Mouse (Mus musculus) forebrain, embryonic 12.5 days (tissue): ENCODE measurements around the gene Nos2. TPM values are rescaled to one million over a fixed set of nuclear protein-coding genes. Genes with fewer than 3 reads are reported as not detected.
"Not testable (repeated sequence)": the region's sequence is repeated elsewhere in the genome, so short reads cannot be mapped to it uniquely, and the experiment has no call there.

Experiments used
- ATAC-seq: fragments of 200-750 bp; cut with Nextera tagmentation; 2 replicates; pipeline ENCODE4 v1.8.0; 2017; ENCODE audit warnings: moderate TSS enrichment; ENCODE audit not compliant: low FRiP score
- H3K27ac ChIP-seq: fragments of 300-500 bp; sonication (generic); 2 replicates; pipeline ENCODE4 v1.5.1; 2016; ENCODE audit warnings: mild to moderate bottlenecking
- H3K27me3 ChIP-seq: fragments of 300-500 bp; sonication (generic); 2 replicates; pipeline ENCODE4 v1.6.1; 2016; ENCODE audit warnings: mild to moderate bottlenecking
- H3K36me3 ChIP-seq: fragments of 300-500 bp; sonication (generic); replicated peaks from 2 replicates; pipeline ENCODE4 v1.6.1; 2016; ENCODE audit warnings: mild to moderate bottlenecking
- H3K4me1 ChIP-seq: fragments of 300-500 bp; sonication (generic); 2 replicates; pipeline ENCODE4 v1.6.1; 2016
- H3K4me2 ChIP-seq: fragments of 300-500 bp; sonication (generic); 2 replicates; pipeline ENCODE4 v1.6.1; 2016; ENCODE audit warnings: mild to moderate bottlenecking, moderate library complexity
- H3K4me3 ChIP-seq: fragments of 300-500 bp; sonication (generic); replicated peaks from 2 replicates; pipeline ENCODE4 v1.5.1; 2016; ENCODE audit warnings: mild to moderate bottlenecking
- H3K9ac ChIP-seq: fragments of 300-500 bp; sonication (generic); 2 replicates; pipeline ENCODE4 v1.6.1; 2016; ENCODE audit warnings: mild to moderate bottlenecking
- H3K9me3 ChIP-seq: fragments of 300-500 bp; sonication (generic); 2 replicates; pipeline ENCODE4 v1.6.1; 2016
- WGBS: fragments of 180-500 bp; shearing (Covaris S2); methylation state at CpG from one replicate; pipeline ENCODE4 v1.1.7; 2016; 5-methylcytosine and 5-hydroxymethylcytosine counted together
- polyA plus RNA-seq: library from polyadenylated mRNA; unstranded; fragments of >200 nt; fragmentation: Nextera tagmentation; extraction: Ambion mirVana; gene quantifications from 2 replicates; pipeline ENCODE4 v1.2.1, GENCODE M21; 2016

Gene Nos2
- polyA plus RNA-seq, 1 experiment from 2014 or later, result 0.65 TPM

- ATAC-seq, result no peak
- no peak overlapping the region for H3K4me3 ChIP-seq
- no peaks in the 10 kb centered on the region for H3K4me1 ChIP-seq
- H3K36me3 ChIP-seq, result no peaks in the 10 kb centered on the region
- 88% methylated on average over 12 of the region's 12 CpGs for WGBS
- H3K4me2 ChIP-seq, result no peak overlapping the region
- H3K27me3 ChIP-seq, result no peaks in the 10 kb centered on the region
- H3K9ac ChIP-seq, result no peak overlapping the region
- no peaks in the 10 kb centered on the region for H3K9me3 ChIP-seq
- no peak overlapping the region for H3K27ac ChIP-seq
These were observed 62.1 kb downstream of the Nos2 start for GRCm38 (mm10) chr11:78982513-78983291.

- Histone ChIP-seq H3K4me3 (no peak overlapping the region), H3K9ac (no peak overlapping the region), H3K4me2 (no peak overlapping the region), H3K9me3 (no peaks in the 10 kb centered on the region), H3K27ac (no peak overlapping the region), H3K27me3 (no peaks in the 10 kb centered on the region), H3K36me3 (no peaks in the 10 kb centered on the region), H3K4me1 (no peaks in the 10 kb centered on the region)
- WGBS, result 81% methylated on average over 7 of the region's 7 CpGs
- no peak for ATAC-seq
These were observed 63.0 kb downstream of the Nos2 start for GRCm38 (mm10) chr11:78983539-78983938.

- Histone ChIP-seq H3K4me3 (no peak within 1 kb of the TSS), H3K27me3 (no peaks in the 10 kb centered on the region), H3K36me3 (no peaks in the 10 kb centered on the region), H3K9me3 (no peaks in the 10 kb centered on the region), H3K4me1 (no peaks in the 10 kb centered on the region), H3K9ac (no peak within 1 kb of the TSS), H3K4me2 (no peak within 1 kb of the TSS), H3K27ac (no peak within 1 kb of the TSS)
- 84% methylated on average over 10 of the region's 10 CpGs for WGBS
- ATAC-seq, result no peak
These were observed 64.0 kb downstream of the Nos2 start, which contains the start of gene Lgals9 for GRCm38 (mm10) chr11:78984483-78985177. Lgals9 (minus strand) TSS chr11:78984946.

- Histone ChIP-seq H3K36me3 (no peaks in the 10 kb centered on the region), H3K9ac (no peak overlapping the region), H3K4me3 (no peak overlapping the region), H3K4me2 (no peak overlapping the region), H3K27me3 (no peaks in the 10 kb centered on the region), H3K4me1 (no peaks in the 10 kb centered on the region), H3K9me3 (no peaks in the 10 kb centered on the region), H3K27ac (no peak overlapping the region)
- no peak for ATAC-seq
These were observed 64.9 kb downstream of the Nos2 start for GRCm38 (mm10) chr11:78985505-78985904.

GRCm38 (mm10) chr11:78986311-78987002, 65.9 kb downstream of the Nos2 start:
- H3K4me2 ChIP-seq, result no peak overlapping the region
- H3K27ac ChIP-seq, result no peak overlapping the region
- no peak for ATAC-seq
- no peaks in the 10 kb centered on the region for H3K27me3 ChIP-seq
- no peak overlapping the region for H3K9ac ChIP-seq
- H3K4me3 ChIP-seq, result no peak overlapping the region
- H3K9me3 ChIP-seq, result no peaks in the 10 kb centered on the region
- no peaks in the 10 kb centered on the region for H3K4me1 ChIP-seq
- no peaks in the 10 kb centered on the region for H3K36me3 ChIP-seq
- 91% methylated on average over 10 of the region's 10 CpGs for WGBS

GRCm38 (mm10) chr11:78989206-78989605, 68.6 kb downstream of the Nos2 start:
- H3K36me3 ChIP-seq, H3K9ac ChIP-seq, H3K27ac ChIP-seq, ATAC-seq, H3K27me3 ChIP-seq, H3K4me3 ChIP-seq, H3K4me2 ChIP-seq, H3K4me1 ChIP-seq, H3K9me3 ChIP-seq: not testable (repeated sequence)
- WGBS, result 95% methylated on average over 11 of the region's 11 CpGs

GRCm38 (mm10) chr11:78990096-78990495, 69.5 kb downstream of the Nos2 start:
- Histone ChIP-seq H3K36me3 (no peaks in the 10 kb centered on the region), H3K27me3 (no peaks in the 10 kb centered on the region), H3K9ac (no peak overlapping the region), H3K4me2 (no peak overlapping the region), H3K4me3 (no peak overlapping the region), H3K9me3 (no peaks in the 10 kb centered on the region), H3K4me1 (no peaks in the 10 kb centered on the region), H3K27ac (no peak overlapping the region)
- no peak for ATAC-seq
- 96% methylated on average over 9 of the region's 9 CpGs for WGBS

- H3K9ac ChIP-seq, ATAC-seq, H3K27me3 ChIP-seq, H3K27ac ChIP-seq, H3K4me2 ChIP-seq, H3K4me1 ChIP-seq, H3K4me3 ChIP-seq, H3K36me3 ChIP-seq, H3K9me3 ChIP-seq: not testable (repeated sequence)
- WGBS, result 74% methylated on average over 5 of the region's 5 CpGs
These were observed 70.4 kb downstream of the Nos2 start for GRCm38 (mm10) chr11:78990875-78991543.

- WGBS, result 28% methylated on average over 6 of the region's 6 CpGs
- H3K9ac ChIP-seq, result no peak overlapping the region
- H3K27ac ChIP-seq, result no peak overlapping the region
- H3K4me1 ChIP-seq, result no peaks in the 10 kb centered on the region; the same call in 1 of the 2 replicates
- no peak overlapping the region for H3K4me2 ChIP-seq
- H3K27me3 ChIP-seq, result no peaks in the 10 kb centered on the region
- H3K4me3 ChIP-seq, result no peak overlapping the region
- no peaks in the 10 kb centered on the region for H3K36me3 ChIP-seq
- ATAC-seq, result no peak
- no peaks in the 10 kb centered on the region for H3K9me3 ChIP-seq
These were observed 78.5 kb downstream of the Nos2 start for GRCm38 (mm10) chr11:78999118-78999517.

GRCm38 (mm10) chr11:79001871-79002270, 81.3 kb downstream of the Nos2 start:
- H3K36me3 ChIP-seq, result no peaks in the 10 kb centered on the region
- WGBS, result 84% methylated on average over 4 of the region's 4 CpGs
- H3K4me1 ChIP-seq, result no peaks in the 10 kb centered on the region; the same call in 1 of the 2 replicates
- H3K9me3 ChIP-seq, result no peaks in the 10 kb centered on the region
- no peak overlapping the region for H3K27ac ChIP-seq
- H3K4me2 ChIP-seq, result no peak overlapping the region
- H3K4me3 ChIP-seq, result no peak overlapping the region
- no peaks in the 10 kb centered on the region for H3K27me3 ChIP-seq
- ATAC-seq, result no peak
- H3K9ac ChIP-seq, result no peak overlapping the region

GRCm38 (mm10) chr11:79002551-79002951, 82.0 kb downstream of the Nos2 start:
- H3K9me3 ChIP-seq, result no peaks in the 10 kb centered on the region
- no peak for ATAC-seq

More at GRCm38 (mm10) chr11:79002551-79002951, 82.0 kb downstream of the Nos2 start:
- no peaks in the 10 kb centered on the region for H3K36me3 ChIP-seq
- H3K4me3 ChIP-seq, result no peak overlapping the region
- H3K27me3 ChIP-seq, result no peaks in the 10 kb centered on the region
- WGBS, result 77% methylated on average over 5 of the region's 5 CpGs
- H3K9ac ChIP-seq, result no peak overlapping the region
- no peaks in the 10 kb centered on the region; the same call in 1 of the 2 replicates for H3K4me1 ChIP-seq
- H3K27ac ChIP-seq, result no peak overlapping the region
- no peak overlapping the region for H3K4me2 ChIP-seq
